Mouse (Mus musculus): ENCODE measurements at regions not wholly inside any gene's neighbourhood (a gene's known extent, or its start where the extent isn't known, plus 50 kb on each side); places are given as distances from the start of the nearest gene placed in this dataset.

- no peak overlapping the region for H3K27ac ChIP-seq (ENCODE audit: control insufficient read depth, low read depth, low read length)
Observed at GRCm38 (mm10) chr15:5355332-5355731, 111.3 kb upstream of the Ptger4 start.

DNA sequence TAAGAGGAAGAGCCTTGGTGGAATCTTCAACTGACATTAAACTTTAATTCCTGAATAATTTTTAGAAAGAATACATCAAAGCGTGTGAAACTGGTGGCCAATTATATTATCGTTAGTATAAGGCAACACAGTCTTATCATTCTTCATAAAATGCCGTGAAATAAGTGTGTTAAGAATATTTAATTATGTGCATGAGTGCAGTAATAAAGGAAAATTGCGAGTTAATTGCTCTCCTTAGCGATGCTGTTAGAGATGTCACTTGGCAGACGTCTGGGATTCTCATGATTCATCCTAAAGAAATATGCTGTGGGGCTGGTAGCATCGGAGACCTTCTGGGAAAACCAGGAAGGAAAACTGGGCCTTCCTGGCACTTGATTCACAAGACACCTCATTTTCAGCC is 110.3 kb upstream of the Ptger4 start:
- H3K27me3 ChIP-seq (ENCODE audit: control insufficient read depth in 1 of 2, insufficient read depth in 2 of 2, low read length in 2 of 2), result peaks cover 1 to 2% of the 10 kb centered on the region in 2 experiments; a peak in 1 of 4 replicates
- no peaks in the 10 kb centered on the region for H3K9me3 ChIP-seq (replicated peaks; ENCODE audit: insufficient read depth, low read length)
- TF ChIP-seq GABPA (IDR thresholded peaks at IDR 0.05; ENCODE audit: low read depth, low read length) (no peak), ELF1 (IDR thresholded peaks at IDR 0.05; ENCODE audit: low read depth, low read length) (no peak), UBTF (IDR thresholded peaks at IDR 0.05; ENCODE audit: borderline replicate concordance, insufficient read depth, low read depth, low read length) (no peak), TAL1 (IDR thresholded peaks at IDR 0.05; ENCODE audit: low read length) (no peak), ZKSCAN1 (IDR thresholded peaks at IDR 0.05; ENCODE audit: low read depth, low read length) (no peak), GATA1 (IDR thresholded peaks at IDR 0.05; ENCODE audit: low read depth, low read length) (no peak), MAZ (IDR thresholded peaks at IDR 0.05; ENCODE audit: low read depth, low read length) (no peak), RAD21 (IDR thresholded peaks at IDR 0.05; ENCODE audit: low read depth, low read length) (no peak), KAT2A (conservative IDR thresholded peaks at IDR 0.05; ENCODE audit: low read depth, low read length) (no peak), HCFC1 (IDR thresholded peaks at IDR 0.05; ENCODE audit: low read depth, low read length) (no peak), MAX (IDR thresholded peaks at IDR 0.05; ENCODE audit: low read length) (no peak), MYB (IDR thresholded peaks at IDR 0.05; ENCODE audit: low read depth, low read length) (no peak)
- no peak overlapping the region for H3K4me3 ChIP-seq (ENCODE audit: control insufficient read depth in 1 of 2, insufficient read depth in 1 of 2, low read depth in 2 of 2, low read length in 2 of 2)
- no peak overlapping the region for H3K9ac ChIP-seq (ENCODE audit: control insufficient read depth, low read depth, low read length, poor library complexity, severe bottlenecking)
- H3K79me2 ChIP-seq (ENCODE audit: control insufficient read depth, insufficient read depth, low read length, poor library complexity), result no peaks in the 10 kb centered on the region
- DNase-seq (ENCODE audit: low read depth, low spot score), result no peak
- H3K4me1 ChIP-seq (ENCODE audit: control insufficient read depth in 1 of 2, insufficient read depth in 2 of 2, low read length in 2 of 2), result no peaks in the 10 kb centered on the region
- H3K36me3 ChIP-seq (ENCODE audit: control insufficient read depth in 1 of 2, insufficient read depth in 2 of 2, low read length in 2 of 2), result no peaks in the 10 kb centered on the region
- no peak overlapping the region for H3K27ac ChIP-seq (ENCODE audit: control insufficient read depth, low read depth, low read length)

More at GRCm38 (mm10) chr15:5355332-5355731, 111.3 kb upstream of the Ptger4 start:
- no peak overlapping the region for H3K4me3 ChIP-seq (ENCODE audit: control insufficient read depth in 1 of 2, insufficient read depth in 1 of 2, low read depth in 2 of 2, low read length in 2 of 2)
- no peaks in the 10 kb centered on the region for H3K36me3 ChIP-seq (ENCODE audit: control insufficient read depth in 1 of 2, insufficient read depth in 2 of 2, low read length in 2 of 2)
- no peaks in the 10 kb centered on the region for H3K4me1 ChIP-seq (ENCODE audit: control insufficient read depth in 1 of 2, insufficient read depth in 2 of 2, low read length in 2 of 2)
- no peak overlapping the region for H3K9ac ChIP-seq (ENCODE audit: control insufficient read depth, low read depth, low read length, poor library complexity, severe bottlenecking)
- DNase-seq (ENCODE audit: low read depth, low spot score), result no peak
- no peak for TF ChIP-seq MEF2A (IDR thresholded peaks at IDR 0.05; ENCODE audit: extremely low read depth, insufficient replicate concordance, low read depth, low read length, poor library complexity, severe bottlenecking)
- TF ChIP-seq USF2 (IDR thresholded peaks at IDR 0.05; ENCODE audit: borderline replicate concordance in 1 of 2, insufficient read depth in 1 of 2, low read depth in 1 of 2, low read length in 2 of 2), result no peak
- TF ChIP-seq TCF12 (IDR thresholded peaks at IDR 0.05; ENCODE audit: low read depth, low read length), result no peak
- no peak for TF ChIP-seq CTCF (IDR thresholded peaks at IDR 0.05 in 2 of 3, conservative IDR thresholded peaks at IDR 0.05 in 1 of 3; ENCODE audit: control insufficient read depth in 1 of 3, insufficient read depth in 1 of 3, low read depth in 2 of 3, low read length in 3 of 3, poor library complexity in 1 of 3, severe bottlenecking in 1 of 3)
- no peak for TF ChIP-seq USF1 (IDR thresholded peaks at IDR 0.05; ENCODE audit: low read depth, low read length)
- H3K9me3 ChIP-seq (replicated peaks; ENCODE audit: insufficient read depth, low read length), result no peaks in the 10 kb centered on the region
- H3K27me3 ChIP-seq (ENCODE audit: control insufficient read depth in 1 of 2, insufficient read depth in 2 of 2, low read length in 2 of 2), result peaks cover 0 to 1% of the 10 kb centered on the region in 2 experiments; a peak in 1 of 4 replicates
- no peaks in the 10 kb centered on the region for H3K79me2 ChIP-seq (ENCODE audit: control insufficient read depth, insufficient read depth, low read length, poor library complexity)

Measured in MEL (cell line).